Mouse (Mus musculus) cerebellum, adult 2 months (tissue): ENCODE results near the gene Cdc45.

ENCODE experiments used
- CTCF ChIP-seq: fragments of 200-500 bp; IDR thresholded peaks from 2 replicates; pipeline ENCODE4 v1.5.1; 2011; ENCODE audit warnings: low read depth, mild to moderate bottlenecking, control low read depth, low read length, moderate library complexity, borderline replicate concordance; ENCODE audit not compliant: insufficient read depth
- POLR2A ChIP-seq: fragments of 200-500 bp; IDR thresholded peaks from 2 replicates; pipeline ENCODE4 v1.6.1; 2011; ENCODE audit warnings: low read length, control low read depth, borderline replicate concordance; ENCODE audit not compliant: insufficient read depth

DNA sequence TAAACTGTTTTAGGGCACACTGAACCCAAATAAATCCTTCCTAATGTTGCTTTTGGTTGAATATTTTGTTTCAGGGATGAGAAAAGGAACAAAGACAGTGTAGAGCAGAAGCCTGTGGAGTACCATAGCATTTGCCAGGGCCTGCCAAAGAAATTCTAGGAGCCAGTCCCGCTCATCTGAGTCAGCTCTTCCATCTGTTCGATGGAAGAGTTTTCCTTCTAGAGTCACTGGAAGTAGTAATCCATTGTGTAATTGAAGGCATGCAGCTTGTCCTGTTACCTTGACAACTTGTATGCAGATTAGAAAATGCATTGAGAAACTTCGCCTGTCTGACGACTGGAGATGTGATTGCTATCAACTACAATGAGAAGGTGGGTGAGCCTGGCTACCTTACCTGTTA, 11.1 kb upstream of the Cdc45 start:
- TF ChIP-seq POLR2A (no peak), CTCF (no peak)
